ENCODE assay signal across 8 mouse cellular contexts in the genomic region with DNA sequence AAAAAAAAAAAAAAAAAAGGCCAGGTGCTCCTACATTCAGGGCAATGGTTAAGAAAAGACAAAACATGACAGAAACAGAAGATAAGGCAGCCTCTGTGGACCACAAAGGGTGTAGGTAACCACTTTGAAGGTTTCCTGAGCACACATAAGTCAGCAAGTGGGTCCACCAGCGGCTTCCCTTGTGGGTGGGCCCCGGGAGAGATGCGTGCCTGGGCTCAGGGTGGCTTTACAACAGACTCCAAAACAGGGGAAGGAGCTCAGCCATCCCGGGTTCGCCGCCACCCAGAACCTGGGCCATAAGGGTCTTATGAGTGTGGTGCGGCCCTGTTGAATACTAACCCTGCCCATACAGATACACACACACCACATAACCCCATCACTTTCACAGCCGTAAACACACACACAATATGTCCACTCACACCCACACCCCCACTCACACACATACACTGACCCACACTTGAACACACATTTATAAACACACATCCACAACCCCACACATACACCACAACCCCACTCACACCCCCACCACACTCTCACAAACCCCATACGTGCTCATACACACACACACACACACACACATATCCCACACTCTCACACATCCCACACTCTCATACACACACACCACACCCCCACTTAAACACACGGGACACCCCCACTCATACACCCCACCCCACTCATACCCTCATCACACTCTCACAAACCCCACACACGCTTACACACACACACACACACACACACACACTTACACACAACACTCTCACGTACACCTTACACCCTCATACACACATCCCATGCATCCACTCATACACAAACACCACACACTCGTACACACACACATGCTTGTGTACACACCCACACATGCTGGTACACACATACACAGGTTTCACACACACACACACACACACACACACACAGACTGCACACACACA. TPM values are rescaled to one million over a fixed set of nuclear protein-coding genes. Genes with fewer than 3 reads are reported as not detected.
DNase-seq lines count a peak whose midpoint lies in the region; ATAC-seq and TF ChIP-seq lines count a peak whose summit lies in the region.

No protein-coding gene starts in this region.

- H3K4me3 ChIP-seq in heart, embryonic 10.5 days = peak overlapping the region; percentile 100
- H3K4me3 ChIP-seq in cortical plate, adult 2 months (ENCODE audit: insufficient read depth, low read length) = peak overlapping the region; percentile 87
- H3K4me3 ChIP-seq in myocyte = peak overlapping the region; percentile 82

- peaks cover 26% of the 10 kb centered on the region for H3K4me1 ChIP-seq in heart, embryonic 10.5 days
- no peaks in the 10 kb centered on the region for H3K4me1 ChIP-seq in cortical plate, adult 2 months (ENCODE audit: control insufficient read depth, insufficient read depth, low read length)

- DNase-seq in heart, embryonic 10.5 days (ENCODE audit: low spot score) = no peak
- no peak for DNase-seq in heart, postnatal 10 days
- no peak for DNase-seq in layer of hippocampus, adult 8-10 months (ENCODE audit: low spot score in 2 of 2)
- DNase-seq in testis, postnatal 10 days (ENCODE audit: low spot score) = no peak
- no peak for DNase-seq in natural killer cell, adult 2 months (ENCODE audit: low spot score in 2 of 2)

- H3K9me3 ChIP-seq in heart, embryonic 10.5 days = no peaks in the 10 kb centered on the region

- H3K4me2 ChIP-seq in myocyte (ENCODE audit: low read depth) = peak overlapping the region; percentile 55

- peaks cover 43% of the 10 kb centered on the region for H3K79me2 ChIP-seq in myocyte (ENCODE audit: control insufficient read depth, insufficient read depth)

- TF ChIP-seq POLR2A in cortical plate, adult 2 months (IDR thresholded peaks at IDR 0.05; ENCODE audit: extremely low read depth, insufficient read depth, low read length) = no peak
- TF ChIP-seq POLR2A in myocyte (IDR thresholded peaks at IDR 0.05; ENCODE audit: insufficient read length, low read depth) = no peak

- peaks cover 9% of the 10 kb centered on the region for H3K36me3 ChIP-seq in heart, embryonic 10.5 days
- H3K36me3 ChIP-seq in myocyte (ENCODE audit: control insufficient read depth, insufficient read depth) = no peaks in the 10 kb centered on the region

- intact Hi-C loops in heart, postnatal 10 days (cut with DNase I) = no loop called here

- peak overlapping the region; percentile 77 for H3ac ChIP-seq in myocyte (ENCODE audit: control insufficient read depth, insufficient read length)

- peak overlapping the region; percentile 98 for H3K27ac ChIP-seq in heart, embryonic 10.5 days
- H3K27ac ChIP-seq in cortical plate, adult 2 months (ENCODE audit: insufficient read depth, low read length) = no peak overlapping the region

- ATAC-seq in inflammation-experienced regulatory T-cells, adult 6 months = peak; percentile 38

- no peaks in the 10 kb centered on the region for H3K27me3 ChIP-seq in heart, embryonic 10.5 days (ENCODE audit: insufficient read depth, poor library complexity, severe bottlenecking)
- H3K27me3 ChIP-seq in myocyte (ENCODE audit: control insufficient read depth, insufficient read depth, insufficient read length) = no peaks in the 10 kb centered on the region

- WGBS in heart, embryonic 10.5 days = 79% methylated on average over 13 of the region's 13 CpGs

- TF ChIP-seq CTCF in cortical plate, adult 2 months (IDR thresholded peaks at IDR 0.05; ENCODE audit: extremely low read depth, insufficient read depth, low read length) = no peak

TF ChIP-seq in myocyte, 11 proteins besides CTCF, POLR2A, EP300 and RAD21:
- TF ChIP-seq SRF (IDR thresholded peaks at IDR 0.05; ENCODE audit: control insufficient read depth, insufficient read length, low read depth) (no peak), TCF12 (IDR thresholded peaks at IDR 0.05; ENCODE audit: insufficient read depth, poor library complexity, severe bottlenecking) (no peak), USF1 (IDR thresholded peaks at IDR 0.05; ENCODE audit: low read depth) (no peak), MAX (IDR thresholded peaks at IDR 0.05; ENCODE audit: low read depth) (no peak), MYOD1 (IDR thresholded peaks at IDR 0.05; ENCODE audit: control insufficient read depth in 1 of 3, insufficient read length in 2 of 3, low read depth in 2 of 3) (no peak), MYOG (IDR thresholded peaks at IDR 0.05; ENCODE audit: control insufficient read depth in 1 of 3, insufficient read depth in 1 of 3, insufficient read length in 2 of 3, low read depth in 2 of 3) (no peak), CEBPB (IDR thresholded peaks at IDR 0.05; ENCODE audit: insufficient read depth, poor library complexity, severe bottlenecking) (no peak), TCF3 (IDR thresholded peaks at IDR 0.05; ENCODE audit: insufficient read length, low read depth) (no peak), POLR2AphosphoS2 (IDR thresholded peaks at IDR 0.05; ENCODE audit: insufficient read length, low read depth) (no peak)

RNA-seq across cellular contexts. Expression of gene Dnajc11, which starts 0.7 kb away (rescaled TPM):
- polyA plus RNA-seq in heart, embryonic 10.5 days (2016; fragmentation: Nextera tagmentation; extraction: Ambion mirVana) = 80.5 and 85.8 TPM in 2 replicates
- total RNA-seq in heart, postnatal 10 days (2021) = 100 to 1,000 TPM in 1 of 2 experiments, 10 to 100 TPM in 1; 98.5 to 107 TPM
- polyA plus RNA-seq in cortical plate, adult 2 months (2012; rRNA removed) = 58.5 and 64.9 TPM in 2 replicates
- 10 to 100 TPM; 28.1 to 33.8 (median 33.5) TPM for polyA plus RNA-seq in inflammation-experienced regulatory T-cells, adult 6 months (2017; shearing (Covaris generic))
- polyA plus RNA-seq in myocyte (2012; fragmentation: generic; extraction: Trizol) = 45.5 TPM
- 10 to 100 TPM; 61.3 to 76.2 (median 66.3) TPM for total RNA-seq in layer of hippocampus, adult 8-10 months (2022)

RNA-seq across cellular contexts. Expression of gene Thap3, which starts 56.0 kb away (rescaled TPM):
- polyA plus RNA-seq in heart, embryonic 10.5 days (2016; fragmentation: Nextera tagmentation; extraction: Ambion mirVana) = 29.3 and 30.1 TPM in 2 replicates
- total RNA-seq in heart, postnatal 10 days (2021) = 10 to 100 TPM; 10.3 to 12.5 TPM
- polyA plus RNA-seq in cortical plate, adult 2 months (2012; rRNA removed) = 29.7 and 31.5 TPM in 2 replicates
- polyA plus RNA-seq in inflammation-experienced regulatory T-cells, adult 6 months (2017; shearing (Covaris generic)) = 100 to 1,000 TPM; 107 to 167 (median 117) TPM
- 46.4 TPM for polyA plus RNA-seq in myocyte (2012; fragmentation: generic; extraction: Trizol)
- total RNA-seq in layer of hippocampus, adult 8-10 months (2022) = 10 to 100 TPM; 22.0 to 32.0 (median 30.5) TPM
